ENCODE assay signal across 10 mouse cellular contexts in the genomic region with DNA sequence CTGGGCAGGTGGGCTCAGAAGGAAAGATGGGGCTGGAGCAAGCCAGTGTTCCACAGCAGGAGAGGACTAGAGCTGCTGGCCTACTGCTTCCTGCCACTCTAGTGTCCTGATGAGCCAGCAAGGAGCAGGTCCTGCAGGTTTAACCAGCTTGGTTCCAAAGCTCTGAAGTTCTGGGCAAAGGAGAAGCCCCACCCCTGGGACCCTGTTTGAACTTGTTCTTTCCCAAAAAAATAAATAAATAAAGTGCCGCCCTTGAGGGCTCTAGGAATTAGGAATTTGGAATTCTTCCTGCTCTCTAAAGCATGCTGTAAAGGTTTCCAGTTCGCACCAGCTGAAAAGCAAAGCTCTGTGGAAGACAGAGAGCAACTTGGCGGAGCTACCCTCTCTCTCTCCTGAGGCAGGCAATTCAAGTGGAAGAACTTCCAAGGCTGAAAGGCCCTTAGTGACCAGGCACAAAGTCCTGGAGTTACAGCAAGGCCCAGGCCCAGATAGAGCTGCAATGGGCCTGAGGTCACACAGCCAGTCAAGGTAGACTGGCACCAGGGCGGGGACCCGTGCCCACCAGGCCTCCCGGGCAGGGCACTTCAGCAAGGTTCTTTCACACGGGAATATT. TPM values are rescaled to one million over a fixed set of nuclear protein-coding genes. Genes with fewer than 3 reads are reported as not detected.
DNase-seq lines count a peak whose midpoint lies in the region; ATAC-seq and TF ChIP-seq lines count a peak whose summit lies in the region.
"Had no signal": no experiment of that assay in that cellular context is flagged by ENCODE, and none has a peak within 500 bp of the region (broad histone marks: within the 10 kb centered on the region; RNA-seq: fewer than 3 reads in every experiment).

No protein-coding gene starts in this region.

- WGBS in limb, embryonic 13.5 days: 61% methylated on average over 7 of the region's 7 CpGs
- WGBS in liver, embryonic 11.5 days: 73% methylated on average over 7 of the region's 7 CpGs

- intact Hi-C loops in gastrocnemius, adult 2 months (cut with DNase I): no loop called here

- no peaks in the 10 kb centered on the region for H3K9me3 ChIP-seq in limb, embryonic 13.5 days
- H3K9me3 ChIP-seq in liver, embryonic 11.5 days (ENCODE audit: control insufficient read depth, low read length): no peaks in the 10 kb centered on the region
- H3K9me3 ChIP-seq: midbrain, embryonic 15.5 days had no signal

- no peak overlapping the region for H3K4me3 ChIP-seq in gastrocnemius, adult 2 months
- H3K4me3 ChIP-seq in limb, embryonic 13.5 days: no peak overlapping the region
- no peak overlapping the region for H3K4me3 ChIP-seq in liver, embryonic 11.5 days (ENCODE audit: low read depth, low read length)
- H3K4me3 ChIP-seq: midbrain, embryonic 15.5 days had no signal

- 0 out of 2 replicates have a peak, but pooled peaks have one; percentile 26 for ATAC-seq in limb, embryonic 13.5 days (ENCODE audit: low FRiP score, low read depth)
- no peak for ATAC-seq in liver, embryonic 11.5 days (replicated peaks; ENCODE audit: low FRiP score)
- ATAC-seq: midbrain, embryonic 15.5 days had no signal

- peaks cover 55% of the 10 kb centered on the region for H3K4me1 ChIP-seq in limb, embryonic 13.5 days
- H3K4me1 ChIP-seq in liver, embryonic 11.5 days (replicated peaks; ENCODE audit: control insufficient read depth, insufficient read depth, low read length): peaks cover 26% of the 10 kb centered on the region

- H3K27ac ChIP-seq in gastrocnemius, adult 2 months: peak overlapping the region; percentile 82
- peak overlapping the region; percentile 76 for H3K27ac ChIP-seq in limb, embryonic 13.5 days
- no peak overlapping the region for H3K27ac ChIP-seq in liver, embryonic 11.5 days (ENCODE audit: low read depth, low read length)
- H3K27ac ChIP-seq: midbrain, embryonic 15.5 days had no signal

- no peak overlapping the region for H3K4me2 ChIP-seq in limb, embryonic 13.5 days (replicated peaks)
- H3K4me2 ChIP-seq in liver, embryonic 11.5 days: no peak overlapping the region
- H3K4me2 ChIP-seq: midbrain, embryonic 15.5 days had no signal

- no peaks in the 10 kb centered on the region for H3K27me3 ChIP-seq in limb, embryonic 13.5 days
- no peaks in the 10 kb centered on the region for H3K27me3 ChIP-seq in liver, embryonic 11.5 days (replicated peaks; ENCODE audit: control insufficient read depth, insufficient read depth, low read length)
- H3K27me3 ChIP-seq: midbrain, embryonic 15.5 days had no signal

- no peak for DNase-seq in gastrocnemius, adult 2 months
- no peak for DNase-seq in gastrocnemius, adult 18-20 months (ENCODE audit: low spot score)
- DNase-seq in urinary bladder, postnatal 25 days (ENCODE audit: low spot score): peak; percentile 55
- DNase-seq in urinary bladder, adult 2 months (ENCODE audit: low spot score): no peak
- no peak for DNase-seq in retina, postnatal 1 day
- DNase-seq in liver, embryonic 11.5 days (ENCODE audit: low spot score): no peak
- no peak for DNase-seq in layer of hippocampus, postnatal 36 days
- DNase-seq: adrenal gland, postnatal 14 days had no signal

- TF ChIP-seq CTCF in gastrocnemius, adult 2 months (IDR thresholded peaks at IDR 0.05): no peak

- no peak overlapping the region for H3K9ac ChIP-seq in limb, embryonic 13.5 days
- no peak overlapping the region for H3K9ac ChIP-seq in liver, embryonic 11.5 days (ENCODE audit: low read depth, low read length)
- H3K9ac ChIP-seq: midbrain, embryonic 15.5 days had no signal

- H3K36me3 ChIP-seq in limb, embryonic 13.5 days: no peaks in the 10 kb centered on the region
- H3K36me3 ChIP-seq in liver, embryonic 11.5 days (ENCODE audit: control insufficient read depth, insufficient read depth, low read length): no peaks in the 10 kb centered on the region
- H3K36me3 ChIP-seq: midbrain, embryonic 15.5 days had no signal

RNA-seq across cellular contexts. Expression of a gene that starts 38.6 kb away (rescaled TPM):
- 10 to 100 TPM; 21.8 to 41.9 TPM for total RNA-seq in gastrocnemius, adult 2 months (2021)
- 10 to 100 TPM; 31.2 to 47.6 TPM for total RNA-seq in gastrocnemius, adult 18-20 months (2021)
- polyA plus RNA-seq in urinary bladder, adult 2 months (2012; rRNA removed): 112 and 128 TPM in 2 replicates
- 125 and 132 TPM in 2 replicates for polyA plus RNA-seq in limb, embryonic 13.5 days (2015; fragmentation: Nextera tagmentation; extraction: Ambion mirVana)
- polyA plus RNA-seq in liver, embryonic 11.5 days (2014; fragmentation: Nextera tagmentation; extraction: Ambion mirVana): 46.3 and 46.9 TPM in 2 replicates
- total RNA-seq in layer of hippocampus, postnatal 36 days (2021): 10 to 100 TPM; 52.5 to 52.8 TPM
